Mouse (Mus musculus) thymus, adult 18-20 months (tissue): ENCODE measurements at regions not wholly inside any gene's neighbourhood (a gene's known extent, or its start where the extent isn't known, plus 50 kb on each side); places are given as distances from the start of the nearest gene placed in this dataset.

ENCODE experiments used
- DNase-seq, 2 experiments: peaks; one replicate each; pipeline ENCODE4 v3.0.0; 2022; ENCODE audit warnings: mixed read lengths in 2 of 2

DNA sequence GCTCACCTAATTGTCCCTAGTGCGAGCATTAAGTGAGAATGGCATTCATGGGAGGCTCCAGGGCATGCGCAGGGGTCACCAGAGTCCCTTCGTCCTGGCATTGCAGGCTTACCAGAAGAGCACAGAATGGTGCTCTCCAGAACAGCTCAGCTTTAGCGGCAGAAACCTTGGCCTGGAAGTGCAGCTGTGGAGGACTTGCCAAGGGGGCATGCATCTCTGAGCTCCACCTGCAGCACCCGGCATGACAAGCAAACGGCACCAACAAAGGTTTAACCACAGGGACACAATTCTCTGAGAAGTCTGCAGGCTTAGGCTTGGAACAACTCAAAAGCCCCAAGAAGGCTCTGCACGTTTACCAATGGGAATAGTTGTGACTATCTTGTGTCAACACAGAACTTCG is 128.4 kb downstream of the Rpap3 start:
- DNase-seq = peak in 1 of 2 experiments; percentile 19

DNA sequence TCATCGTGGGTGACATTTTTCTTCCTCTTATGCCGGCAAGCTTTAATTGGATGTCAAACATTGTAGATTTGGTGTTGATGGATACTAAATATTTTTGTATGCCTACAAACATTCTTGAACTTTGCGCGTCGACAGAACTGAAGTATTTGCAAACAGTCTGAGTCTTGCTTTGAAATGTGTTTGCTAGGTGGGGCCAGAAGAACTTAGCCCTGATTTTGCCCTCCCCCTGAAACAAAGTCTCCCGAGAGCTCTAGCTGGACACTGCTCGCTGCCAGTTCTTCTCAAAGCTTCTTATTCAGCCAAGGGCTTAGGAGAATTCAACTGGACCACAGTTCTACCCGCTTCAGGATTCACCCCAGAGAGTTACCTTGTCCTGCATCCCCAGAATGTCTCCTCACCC is 133.0 kb downstream of the Rpap3 start:
- DNase-seq = no peak

DNA sequence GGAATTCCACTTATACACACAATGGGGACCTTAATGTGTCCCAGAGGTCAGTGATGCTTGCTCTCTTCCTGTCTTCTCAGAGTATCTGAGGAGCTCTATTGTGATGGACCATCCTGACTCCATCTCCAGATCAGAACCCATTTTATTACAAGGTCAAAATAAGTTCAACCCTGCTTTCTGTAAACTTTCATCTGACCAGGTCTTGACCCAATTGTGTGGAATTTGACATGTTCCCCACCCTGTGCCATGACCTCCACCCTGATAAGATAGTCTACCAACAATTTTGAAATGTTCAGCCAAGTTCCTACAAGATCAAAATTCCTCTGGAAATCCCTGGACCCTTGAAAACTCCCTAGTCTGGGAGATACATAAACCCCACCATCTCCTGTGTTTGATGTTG is 133.7 kb downstream of the Rpap3 start:
- DNase-seq = no peak

DNA sequence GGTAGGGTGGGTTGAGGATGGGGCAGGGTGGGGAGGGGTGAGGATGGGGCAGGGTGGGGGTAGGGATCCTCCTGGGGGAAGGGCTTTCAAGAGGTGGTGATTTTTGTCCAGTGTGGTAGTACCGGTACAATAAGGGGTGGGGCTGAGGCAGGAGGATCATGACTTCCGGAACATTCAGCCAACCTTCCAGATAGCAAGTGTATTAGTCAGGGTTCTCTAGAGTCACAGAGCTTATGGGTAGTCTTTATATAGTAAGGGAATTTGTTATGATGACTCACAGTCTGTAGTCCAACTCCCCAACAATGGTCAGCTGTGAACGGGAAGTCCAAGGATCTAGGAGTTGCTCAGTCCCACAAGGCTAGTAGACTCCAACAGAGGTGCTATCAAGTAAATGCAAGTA is 145.5 kb downstream of the Rpap3 start:
- no peak for DNase-seq

DNA sequence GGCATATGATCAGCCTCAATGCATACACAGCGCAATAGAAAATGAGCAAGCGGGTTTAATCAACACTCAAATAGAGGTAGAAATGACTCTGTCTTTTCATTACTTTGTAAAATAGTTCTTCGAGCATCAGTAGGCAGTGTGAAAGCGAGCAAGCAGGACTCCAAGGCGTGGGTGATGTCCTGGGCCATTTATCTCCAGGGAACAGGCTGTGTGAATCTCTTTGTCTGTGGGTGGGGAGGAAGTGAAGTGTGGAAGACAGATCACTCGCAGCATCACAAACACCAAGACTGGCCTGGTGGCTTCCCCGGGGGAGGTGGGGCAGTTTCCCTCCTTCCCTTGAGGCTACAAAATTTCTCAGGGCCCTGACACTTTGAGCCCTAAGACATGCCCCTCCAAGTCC is 146.9 kb downstream of the Rpap3 start:
- DNase-seq = no peak

DNA sequence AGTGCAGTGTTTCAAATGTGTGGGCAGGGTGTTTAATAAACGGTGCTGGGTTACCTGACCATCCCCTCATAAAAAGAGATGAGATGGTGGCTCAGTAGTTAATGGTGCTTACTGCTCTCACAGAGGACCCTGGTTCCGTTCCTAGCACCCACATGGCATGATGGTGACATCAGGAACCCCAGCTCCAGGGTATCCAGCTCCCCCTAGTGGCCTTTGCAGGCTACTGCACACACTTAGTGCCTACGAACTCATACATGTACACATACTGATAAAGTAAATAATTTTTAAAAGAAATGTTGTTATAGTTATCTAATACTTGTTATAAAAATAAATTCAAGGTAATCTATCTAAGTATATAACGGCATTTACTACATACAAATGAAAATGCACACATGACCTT is 157.3 kb downstream of the Rpap3 start:
- no peak for DNase-seq

DNA sequence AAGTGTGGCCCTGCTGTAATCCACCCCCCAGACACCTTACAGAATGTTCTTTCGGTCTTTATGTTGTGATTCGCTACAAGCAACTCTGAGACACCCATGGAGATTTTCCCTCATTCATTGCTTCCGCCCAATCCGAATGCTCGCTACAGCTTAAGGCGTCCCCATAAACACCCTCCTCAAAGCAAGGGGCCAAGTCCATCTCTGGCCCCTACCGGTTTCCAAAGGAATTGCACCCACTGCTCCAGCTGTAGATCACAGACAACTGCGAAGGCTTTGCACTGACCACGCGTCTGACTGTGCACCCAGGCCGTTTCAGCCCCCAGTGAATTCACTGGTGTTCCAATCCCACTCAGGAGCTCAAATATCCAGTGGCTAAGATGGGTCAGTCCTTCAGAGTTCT is 160.6 kb downstream of the Rpap3 start:
- DNase-seq = no peak

DNA sequence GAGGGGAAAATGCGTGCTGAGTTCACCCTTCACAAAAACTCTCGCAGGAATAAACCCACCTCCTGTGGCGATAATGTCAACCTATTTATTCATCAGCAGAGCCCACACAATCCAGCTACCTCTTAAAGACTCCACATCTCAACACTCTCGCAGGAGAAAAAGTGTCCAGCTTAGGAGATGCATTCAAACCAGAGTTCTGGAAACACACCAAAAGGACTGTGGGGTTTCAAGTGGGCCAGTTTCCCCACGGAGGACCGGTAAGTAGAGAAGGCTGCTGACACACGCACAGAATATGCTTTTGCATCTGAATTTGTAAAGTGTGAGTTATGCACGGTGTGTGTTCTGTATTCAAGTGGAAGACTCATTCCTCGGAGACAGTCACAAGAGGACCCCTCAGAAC is 164.0 kb downstream of the Rpap3 start:
- DNase-seq = no peak

DNA sequence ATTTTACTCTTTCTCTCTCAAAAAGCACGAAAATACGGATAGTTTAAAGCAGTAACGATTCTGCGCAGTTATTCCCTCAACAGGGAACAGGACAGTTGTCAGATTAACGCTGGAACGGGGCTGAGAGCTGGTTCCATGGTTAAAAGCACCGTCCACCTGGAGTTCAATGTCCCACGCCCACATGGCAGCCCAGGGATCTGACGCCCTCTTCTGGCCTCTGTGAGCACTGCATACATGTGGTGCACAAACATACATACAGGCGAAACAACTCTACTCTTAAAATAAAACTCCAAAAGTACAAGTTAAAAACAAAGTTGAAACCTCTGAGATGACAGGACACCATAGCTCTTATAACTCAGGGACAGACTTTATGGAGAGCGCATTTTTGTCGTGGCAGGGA is 169.5 kb downstream of the Rpap3 start:
- no peak for DNase-seq

DNA sequence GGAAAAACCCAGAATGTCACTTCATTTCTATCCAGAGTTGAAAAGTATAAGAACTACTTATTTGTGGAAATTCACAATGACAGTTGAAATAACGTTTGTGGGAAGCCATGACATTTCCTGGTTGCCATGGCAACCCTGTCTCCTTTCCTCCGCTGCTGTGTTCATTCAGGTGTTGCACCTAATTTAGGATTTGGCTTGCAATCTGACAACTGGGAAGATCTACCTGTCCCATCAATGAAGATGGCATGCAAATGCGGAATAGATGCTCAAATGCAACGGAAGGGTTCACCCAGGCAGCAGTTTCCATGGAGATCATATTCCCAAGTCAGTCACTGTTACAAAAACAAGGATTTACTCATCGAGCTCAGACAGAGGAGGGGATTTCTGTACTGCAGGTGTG is 170.7 kb downstream of the Rpap3 start:
- peak in 1 of 2 experiments; percentile 26 for DNase-seq

DNA sequence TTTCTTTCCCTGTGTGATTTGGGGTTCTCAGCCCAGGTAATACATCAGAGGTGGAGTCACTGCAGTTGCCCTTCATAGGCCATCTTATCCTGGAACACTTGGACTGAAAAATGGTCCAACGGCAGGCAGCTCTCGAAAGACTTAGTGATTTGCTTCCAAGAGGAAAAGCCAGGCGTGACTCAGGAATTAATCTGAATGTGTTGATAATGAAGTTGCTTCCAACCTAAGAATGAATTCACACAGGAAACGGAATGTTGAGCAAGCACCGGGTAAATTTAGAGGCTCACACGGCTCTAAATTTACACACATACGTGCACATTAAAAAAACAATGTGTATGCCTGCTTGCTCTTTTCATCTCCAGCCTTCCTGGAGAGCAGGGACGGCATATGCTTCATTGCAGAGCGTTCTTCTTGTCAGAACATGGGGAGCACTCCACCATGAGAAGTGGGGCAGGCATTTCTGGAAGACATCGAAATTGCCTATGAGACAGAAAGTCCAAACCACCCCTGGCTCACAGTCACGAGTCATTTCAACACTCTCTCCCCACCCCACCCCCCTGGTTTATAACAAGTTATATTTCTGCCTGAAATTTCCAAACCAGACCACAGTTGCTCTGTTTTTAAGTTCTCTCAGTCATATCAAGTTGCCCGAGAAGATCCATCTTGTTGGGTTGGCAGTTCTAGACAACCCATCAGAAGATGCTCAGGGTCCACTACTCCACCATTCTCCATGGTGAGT is 171.9 kb downstream of the Rpap3 start:
- DNase-seq = no peak

DNA sequence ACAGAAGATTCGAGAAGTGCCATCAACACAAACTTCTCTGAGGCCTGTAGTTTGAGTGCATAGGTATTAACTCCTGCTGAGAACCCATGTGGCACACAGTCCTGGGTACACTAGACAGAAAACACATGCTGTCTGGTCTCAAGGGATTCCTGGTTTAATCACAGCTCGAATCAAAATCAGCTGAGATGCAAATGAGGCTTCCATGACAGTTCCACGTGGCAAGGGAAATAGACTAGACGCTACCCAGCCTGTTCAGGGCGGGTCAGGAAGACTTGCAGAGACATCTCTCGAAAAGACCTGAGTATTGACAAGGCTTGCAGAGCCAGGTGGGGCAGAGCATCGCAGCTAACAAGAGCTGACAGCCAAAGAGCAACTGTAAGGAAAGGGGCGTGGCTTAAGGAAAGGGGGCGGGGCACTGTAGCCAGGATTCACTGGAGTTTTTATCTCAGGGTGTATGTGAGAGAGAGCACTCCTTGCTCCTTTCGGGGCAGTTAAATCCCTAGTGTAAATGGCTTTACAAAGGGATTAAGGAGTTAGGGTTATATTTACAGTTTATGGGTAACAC is 173.2 kb downstream of the Rpap3 start:
- DNase-seq = no peak

DNA sequence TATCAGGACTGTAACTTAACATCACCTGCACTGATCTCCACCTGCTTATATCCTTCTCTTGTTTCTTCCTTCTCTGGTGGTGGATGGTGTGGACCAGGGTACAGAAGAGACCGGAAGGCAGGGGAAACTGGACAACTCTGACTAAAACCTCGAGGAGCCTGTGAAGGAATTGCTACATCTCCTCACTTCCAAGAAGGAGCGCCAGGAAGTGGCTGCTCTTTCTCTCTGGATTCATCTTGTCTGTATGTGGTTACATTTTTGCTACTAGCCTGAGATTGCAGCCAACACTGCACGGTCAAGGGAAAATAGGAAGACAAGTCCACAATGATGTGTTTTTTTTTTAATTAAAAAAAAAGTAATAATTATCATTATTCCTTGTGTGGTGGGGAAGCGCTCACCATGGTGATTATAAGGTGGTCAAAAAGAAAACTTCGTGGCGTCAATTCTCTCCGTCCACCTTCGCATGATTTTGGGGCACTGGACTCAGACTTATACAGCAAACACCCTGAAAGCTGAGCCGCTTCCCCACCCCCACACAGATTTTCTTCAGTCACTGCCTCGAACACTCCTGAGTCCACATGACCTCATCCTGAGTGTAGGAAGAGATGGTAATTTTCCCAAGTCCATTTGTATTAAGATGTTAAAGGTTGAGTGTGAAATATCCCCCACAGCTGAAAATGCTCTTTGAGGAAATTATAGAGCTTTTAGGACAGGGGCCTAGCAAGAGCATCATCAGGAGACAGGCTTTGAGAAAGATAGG is 177.2 kb downstream of the Rpap3 start:
- no peak for DNase-seq

DNA sequence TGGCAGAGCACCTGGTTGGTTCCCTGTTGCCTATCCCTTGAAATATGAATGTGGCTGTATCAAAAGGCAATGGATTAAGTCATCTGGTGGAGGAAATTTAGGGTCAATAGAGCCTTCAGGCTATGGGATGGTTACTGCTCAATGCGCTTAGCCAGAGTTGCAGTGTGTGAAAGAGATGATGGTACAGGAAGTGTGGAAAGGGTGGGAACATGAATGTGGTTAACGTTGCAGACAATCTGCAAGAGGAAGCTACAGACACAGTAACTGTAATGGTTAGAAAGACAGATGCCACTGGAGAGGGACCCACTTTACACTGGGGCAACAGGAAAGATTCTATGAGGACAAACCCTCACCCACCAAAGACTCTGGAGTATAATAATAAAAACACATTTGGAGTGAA is 185.2 kb downstream of the Rpap3 start:
- DNase-seq = no peak

DNA sequence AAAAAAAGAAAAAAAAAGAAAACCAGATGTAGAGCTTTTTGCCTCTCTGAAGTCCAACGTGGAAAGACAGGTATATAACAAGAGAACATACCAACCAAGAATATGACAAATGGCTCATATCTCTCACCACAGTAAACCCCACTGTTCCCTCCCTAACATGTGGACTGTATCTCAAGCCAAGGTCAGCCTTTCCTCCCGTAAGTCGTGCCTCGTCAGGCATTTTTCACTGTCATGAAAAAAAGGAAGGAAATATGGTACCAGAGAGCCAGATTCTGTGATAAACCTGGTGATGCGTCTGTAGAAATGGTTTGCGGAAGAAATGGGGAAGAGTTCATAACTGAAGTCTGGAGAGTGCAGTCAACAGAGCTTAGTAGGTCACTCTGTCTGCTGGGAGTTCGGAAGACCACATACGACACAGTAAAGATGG is 185.7 kb downstream of the Rpap3 start:
- no peak for DNase-seq

DNA sequence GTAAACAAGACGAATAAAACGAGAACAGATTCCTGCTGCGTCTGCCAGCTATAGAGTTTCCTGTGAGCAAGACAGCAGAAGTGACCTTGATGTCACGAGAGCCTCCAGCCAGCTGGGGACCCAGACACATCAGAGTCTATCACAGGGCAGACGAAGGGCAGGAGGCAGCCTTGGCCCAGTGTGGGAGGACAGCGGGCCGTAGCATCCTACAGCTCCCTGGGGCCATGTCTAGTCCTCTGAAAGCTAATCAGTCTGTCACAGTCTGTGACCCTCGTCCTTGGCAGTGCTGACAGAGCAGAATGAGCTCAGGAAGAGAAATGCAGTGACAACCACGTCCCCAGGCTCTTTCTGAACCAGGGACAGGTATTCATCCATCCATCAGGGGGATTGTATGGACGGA is 187.7 kb downstream of the Rpap3 start:
- no peak for DNase-seq

DNA sequence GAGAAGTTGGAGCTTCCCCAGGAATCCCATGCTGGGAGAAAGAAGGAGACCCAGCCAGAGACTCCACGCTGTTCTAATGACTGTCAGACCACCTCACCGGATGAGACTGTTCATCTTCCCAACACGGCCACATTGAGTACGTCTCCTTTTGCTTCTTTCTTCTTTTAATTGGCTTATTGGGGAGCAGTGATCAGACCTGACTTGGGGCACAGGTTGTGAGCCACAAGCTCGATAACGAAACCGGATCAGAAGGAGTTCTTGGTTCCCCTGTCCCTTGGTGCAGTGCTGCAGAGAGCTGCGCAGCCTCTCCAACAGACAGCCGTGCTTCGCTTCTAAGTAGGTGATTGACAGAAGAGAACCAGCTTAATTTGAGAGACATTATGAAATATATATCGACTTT is 188.4 kb downstream of the Rpap3 start:
- DNase-seq = no peak

DNA sequence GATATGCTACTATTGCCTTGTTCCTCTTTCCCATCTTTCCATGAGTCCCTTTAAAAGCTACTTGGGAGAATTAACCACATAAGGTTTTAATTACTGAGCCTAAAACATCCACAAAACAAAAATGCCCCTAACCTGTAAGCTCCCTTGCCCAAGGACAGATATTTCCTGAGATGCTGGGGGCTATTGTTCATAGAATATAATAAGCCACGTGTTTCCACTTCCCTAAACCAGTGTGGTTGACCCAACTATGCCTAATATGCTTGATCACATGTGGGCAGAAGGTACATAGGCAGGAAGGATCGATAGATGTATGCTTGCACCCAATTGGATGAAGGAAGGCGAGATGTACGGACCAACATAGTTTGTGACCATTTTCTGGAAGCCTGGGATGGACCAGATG is 189.9 kb downstream of the Rpap3 start:
- DNase-seq = no peak

DNA sequence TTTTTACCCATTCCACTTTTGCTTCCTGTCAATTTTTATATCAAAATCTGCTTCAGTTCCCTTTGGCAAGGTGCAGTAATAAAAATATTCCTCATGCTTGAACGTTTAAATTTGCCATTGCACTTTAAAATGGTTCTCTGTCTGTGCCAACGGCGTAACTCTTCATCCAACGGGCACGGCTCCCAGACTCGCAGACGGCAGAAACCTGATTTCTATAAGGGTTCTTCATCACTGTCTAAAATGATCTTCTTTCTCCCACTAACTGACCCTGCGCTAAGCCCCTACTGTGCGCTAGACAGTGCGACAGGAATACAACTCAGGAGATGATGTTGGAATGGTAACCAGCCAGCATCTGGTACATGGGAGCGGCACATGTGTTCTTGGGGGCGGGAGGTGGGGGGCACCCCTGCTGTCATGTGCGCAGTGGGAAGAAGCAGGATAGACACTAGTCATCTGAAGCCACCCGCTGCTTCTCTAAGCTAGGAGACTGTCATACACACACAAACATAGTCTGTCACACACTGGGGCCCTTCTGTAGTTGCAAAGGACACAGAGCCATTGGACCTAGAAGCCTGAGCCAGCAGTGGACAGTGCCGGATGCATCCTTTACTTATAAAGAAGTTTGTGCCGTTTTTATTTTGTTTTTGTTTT is 197.8 kb downstream of the Rpap3 start:
- DNase-seq = no peak

DNA sequence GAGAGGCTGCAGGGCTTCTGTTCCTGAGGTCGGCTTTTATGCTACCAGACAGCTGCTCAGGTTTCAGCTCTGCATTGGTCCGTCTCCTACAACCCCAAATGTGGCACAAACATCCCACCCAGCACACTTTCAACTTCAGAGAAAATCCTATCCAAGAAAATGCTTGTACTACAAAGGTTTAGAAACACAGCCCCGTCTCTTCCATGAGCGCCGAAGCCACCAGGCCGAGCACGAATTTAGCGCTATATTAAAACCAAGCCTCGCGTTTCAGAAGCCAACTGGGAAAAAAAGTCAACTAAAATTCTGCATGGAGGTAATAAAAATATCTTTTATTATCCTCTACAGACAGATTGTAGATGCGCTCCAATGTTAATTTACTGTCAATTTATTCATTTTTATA is 198.4 kb downstream of the Rpap3 start:
- DNase-seq = no peak

DNA sequence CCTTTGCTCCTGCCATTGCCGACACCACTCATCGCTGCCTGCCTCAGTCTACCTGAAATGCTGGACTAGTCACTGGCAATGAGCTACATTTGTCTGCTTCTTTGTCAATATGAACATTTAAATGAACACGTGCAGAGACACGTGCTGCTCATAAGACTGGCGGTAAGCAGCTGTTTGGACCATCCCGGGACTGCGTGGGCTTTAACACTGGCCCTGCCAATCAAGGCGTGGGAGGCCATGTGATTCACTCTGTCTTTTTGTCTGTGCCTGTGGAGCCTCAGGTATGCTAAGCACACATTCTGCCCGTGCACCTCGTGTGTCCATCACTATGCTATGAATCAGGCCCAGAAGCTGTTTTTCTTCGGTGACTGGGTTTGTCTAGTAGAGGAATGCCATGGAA is 199.9 kb downstream of the Rpap3 start:
- DNase-seq = no peak

DNA sequence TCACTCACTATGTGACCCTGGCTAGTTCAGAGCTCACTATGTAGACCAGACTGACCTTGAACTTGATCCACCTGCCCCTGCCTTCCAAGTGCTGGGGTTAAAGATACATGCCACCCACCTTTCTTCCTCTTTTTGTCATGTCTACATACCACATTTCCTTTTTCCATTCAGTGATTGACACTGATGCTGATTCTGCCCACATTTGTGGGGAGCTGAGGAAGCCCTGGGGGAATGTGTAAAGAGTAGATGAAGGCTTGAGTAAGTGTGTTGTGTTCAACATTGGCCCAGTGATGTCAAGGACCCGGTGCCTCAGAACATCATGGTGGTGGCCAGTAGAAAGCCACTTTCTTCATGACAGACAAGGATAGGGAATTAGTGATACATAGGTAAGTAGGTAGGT is 201.3 kb downstream of the Rpap3 start:
- DNase-seq = no peak

DNA sequence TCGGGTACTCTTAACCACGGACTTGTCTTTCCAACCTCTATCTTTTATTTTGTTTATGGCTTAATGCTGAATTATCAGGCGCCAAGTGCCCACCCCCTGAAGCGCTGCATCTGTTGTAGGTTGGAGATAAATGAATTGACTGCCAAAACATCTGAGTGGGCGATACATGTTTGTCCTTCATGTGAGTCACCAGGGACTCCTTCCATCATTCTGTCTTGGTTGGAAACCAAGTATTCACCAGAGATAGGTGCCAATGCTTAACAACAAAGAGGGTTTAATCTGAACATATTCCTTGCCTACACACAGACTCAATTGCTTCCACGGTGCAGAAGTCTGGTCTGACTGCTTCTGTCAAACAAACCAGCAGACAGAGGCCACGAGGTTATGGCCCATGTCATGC is 203.6 kb downstream of the Rpap3 start:
- DNase-seq = no peak

DNA sequence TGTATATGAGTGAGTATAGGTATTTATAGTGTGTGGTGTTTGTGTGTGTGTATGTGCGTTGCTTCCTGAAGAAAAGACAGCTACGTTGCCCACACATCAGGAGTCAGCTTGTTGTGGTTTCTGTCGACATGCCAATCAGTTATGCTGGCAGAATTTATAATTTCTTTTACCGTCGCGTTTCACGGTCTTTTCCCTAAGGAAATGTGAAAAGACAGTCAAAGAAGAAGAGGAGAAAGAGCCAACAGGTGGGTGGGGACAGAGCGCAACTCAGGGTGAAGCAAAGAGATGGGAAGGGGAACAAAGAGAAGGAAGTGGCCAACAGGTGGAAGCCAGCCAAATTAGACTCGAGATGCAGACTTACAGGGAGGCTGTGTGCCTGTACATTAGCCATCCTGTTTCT is 204.2 kb downstream of the Rpap3 start:
- DNase-seq = no peak
